Mouse (Mus musculus) heart, postnatal 0 days (tissue): ENCODE measurements around the gene Gm4792. TPM values are rescaled to one million over a fixed set of nuclear protein-coding genes. Genes with fewer than 3 reads are reported as not detected.

ENCODE experiments used
- ATAC-seq: fragments of 200-750 bp; cut with Nextera tagmentation; 2 replicates; pipeline ENCODE4 v1.8.0; 2017; ENCODE audit warnings: low read depth, moderate number of reproducible peaks, moderate library complexity; ENCODE audit not compliant: insufficient read depth
- DNase-seq: peaks from one replicate; pipeline ENCODE4 v3.0.0-alpha.2; 2016; ENCODE audit warnings: low spot score
- H3K27ac ChIP-seq: fragments of 300-500 bp; sonication (generic); 2 replicates; pipeline ENCODE4 v1.5.1; 2014; ENCODE audit warnings: low read depth, mild to moderate bottlenecking
- H3K27me3 ChIP-seq: fragments of 300-500 bp; sonication (generic); 2 replicates; pipeline ENCODE4 v1.6.1; 2014; ENCODE audit warnings: low read length, mixed read lengths; ENCODE audit not compliant: control insufficient read depth, insufficient read depth
- H3K36me3 ChIP-seq: fragments of 300-500 bp; sonication (generic); replicated peaks from 2 replicates; pipeline ENCODE4 v1.6.1; 2014; ENCODE audit warnings: low read length, mixed read lengths; ENCODE audit not compliant: control insufficient read depth, insufficient read depth
- H3K4me1 ChIP-seq: fragments of 300-500 bp; sonication (generic); 2 replicates; pipeline ENCODE4 v1.6.1; 2014; ENCODE audit warnings: antibody characterized with exemption; ENCODE audit not compliant: control insufficient read depth, insufficient read depth
- H3K4me2 ChIP-seq: fragments of 300-500 bp; sonication (generic); 2 replicates; pipeline ENCODE4 v1.6.1; 2014; ENCODE audit warnings: low read depth, mild to moderate bottlenecking, low read length, moderate library complexity
- H3K4me3 ChIP-seq: fragments of 300-500 bp; sonication (generic); 2 replicates; pipeline ENCODE4 v1.5.1; 2014; ENCODE audit warnings: low read depth, low read length
- H3K9ac ChIP-seq: fragments of 300-500 bp; sonication (generic); replicated peaks from 2 replicates; pipeline ENCODE4 v1.6.1; 2014; ENCODE audit warnings: low read depth, low read length, mixed read lengths
- H3K9me3 ChIP-seq: fragments of 300-500 bp; sonication (generic); replicated peaks from 2 replicates; pipeline ENCODE4 v1.6.1; 2016; ENCODE audit warnings: low read length; ENCODE audit not compliant: control insufficient read depth
- CTCF ChIP-seq: IDR thresholded peaks from 2 replicates; pipeline ENCODE4 v1.5.1; 2016; ENCODE audit warnings: antibody characterized with exemption, control low read depth, low read depth
- EP300 ChIP-seq: IDR thresholded peaks from 2 replicates; pipeline ENCODE4 v1.6.1; 2016; ENCODE audit warnings: antibody characterized with exemption, low read depth
- WGBS: fragments of 180-500 bp; shearing (Covaris S2); extraction: QIAGEN DNeasy Blood & Tissue Kit; methylation state at CpG from one replicate; pipeline ENCODE4 v1.1.7; 2014; 5-methylcytosine and 5-hydroxymethylcytosine counted together
- polyA plus RNA-seq: library from polyadenylated mRNA; unstranded; fragments of >200 nt; fragmentation: Nextera tagmentation; extraction: Ambion mirVana; gene quantifications from 2 replicates; pipeline ENCODE4 v1.2.1, GENCODE M21; 2015
- total RNA-seq: library from RNA; depleted of rRNA; stranded (reverse); fragments of >200 nt; gene quantifications from 2 replicates; pipeline ENCODE4 v1.2.3, GENCODE M21; 2014; ENCODE audit warnings: low replicate concordance

Gene Gm4792
- total and polyA plus RNA-seq, 2 experiments from 2014 or later: not detected

- TF ChIP-seq EP300: no peak
- TF ChIP-seq CTCF: no peak
- ATAC-seq (no peak), DNase-seq (no peak)
- Histone ChIP-seq H3K36me3 (no peaks in the 10 kb centered on the region), H3K4me3 (no peak overlapping the region), H3K9ac (no peak overlapping the region), H3K4me2 (no peak overlapping the region), H3K27me3 (no peaks in the 10 kb centered on the region), H3K27ac (no peak overlapping the region), H3K4me1 (peaks cover 7% of the 10 kb centered on the region; the same call in 1 of the 2 replicates), H3K9me3 (no peaks in the 10 kb centered on the region)
- 79% methylated on average over 8 of the region's 8 CpGs for WGBS
These were observed 34.8 kb upstream of the Gm4792 start for GRCm38 (mm10) chr10:94333328-94333727.

GRCm38 (mm10) chr10:94332358-94333137 lies 34.0 kb upstream of the Gm4792 start:
- Histone ChIP-seq H3K36me3 (no peaks in the 10 kb centered on the region), H3K4me2 (no peak overlapping the region), H3K4me3 (no peak overlapping the region), H3K9ac (no peak overlapping the region), H3K27ac (no peak overlapping the region), H3K27me3 (no peaks in the 10 kb centered on the region), H3K9me3 (no peaks in the 10 kb centered on the region), H3K4me1 (peaks cover 7% of the 10 kb centered on the region; the same call in 1 of the 2 replicates)
- TF ChIP-seq CTCF (no peak), EP300 (no peak)
- no peak for ATAC-seq
- DNase-seq: no peak
- 84% methylated on average over 16 of the region's 16 CpGs for WGBS

- WGBS: 4% methylated on average over 5 of the region's 5 CpGs
These were observed 31.5 kb upstream of the Gm4792 start for GRCm38 (mm10) chr10:94329962-94330361.

GRCm38 (mm10) chr10:94318574-94318973 lies 20.1 kb upstream of the Gm4792 start:
- 57% methylated on average over 4 of the region's 4 CpGs for WGBS
- no peak for TF ChIP-seq EP300
- TF ChIP-seq CTCF: no peak

More at GRCm38 (mm10) chr10:94329962-94330361, 31.5 kb upstream of the Gm4792 start:
- Histone ChIP-seq H3K4me2 (peak overlapping the region; percentile 37), H3K9ac (no peak overlapping the region), H3K27ac (no peak overlapping the region), H3K4me1 (peaks cover 7% of the 10 kb centered on the region; the same call in 1 of the 2 replicates), H3K9me3 (peaks cover 3% of the 10 kb centered on the region), H3K4me3 (no peak overlapping the region), H3K36me3 (no peaks in the 10 kb centered on the region), H3K27me3 (no peaks in the 10 kb centered on the region)
- DNase-seq (peak; percentile 55), ATAC-seq (peak; percentile 76)
- no peak for TF ChIP-seq CTCF
- TF ChIP-seq EP300: no peak

GRCm38 (mm10) chr10:94313146-94313545 lies 14.6 kb upstream of the Gm4792 start:
- H3K4me2 ChIP-seq: no peak overlapping the region
- ATAC-seq (no peak), DNase-seq (no peak)
- peaks cover 6% of the 10 kb centered on the region; the same call in 1 of the 2 replicates for H3K27me3 ChIP-seq
- H3K36me3 ChIP-seq: no peaks in the 10 kb centered on the region
- no peak overlapping the region for H3K4me3 ChIP-seq
- TF ChIP-seq EP300 (no peak), CTCF (no peak)
- no peak overlapping the region for H3K27ac ChIP-seq
- no peak overlapping the region for H3K9ac ChIP-seq
- WGBS: 81% methylated on average over 4 of the region's 4 CpGs
- no peaks in the 10 kb centered on the region; the same call in 1 of the 2 replicates for H3K9me3 ChIP-seq
- no peaks in the 10 kb centered on the region for H3K4me1 ChIP-seq

More at GRCm38 (mm10) chr10:94318574-94318973, 20.1 kb upstream of the Gm4792 start:
- H3K9ac ChIP-seq: no peak overlapping the region
- no peak overlapping the region for H3K4me2 ChIP-seq
- no peaks in the 10 kb centered on the region for H3K36me3 ChIP-seq
- no peak for DNase-seq
- H3K4me1 ChIP-seq: no peaks in the 10 kb centered on the region
- no peak overlapping the region for H3K4me3 ChIP-seq
- H3K27ac ChIP-seq: no peak overlapping the region
- no peak for ATAC-seq
- H3K27me3 ChIP-seq: peaks cover 4% of the 10 kb centered on the region; the same call in 1 of the 2 replicates
- no peaks in the 10 kb centered on the region for H3K9me3 ChIP-seq
